Mouse (Mus musculus) right cerebral cortex, adult 2 months (tissue): Measurements from ENCODE around the gene Tmem190.
"Not testable (repeated sequence)": the region's sequence is repeated elsewhere in the genome, so short reads cannot be mapped to it uniquely, and the experiment has no call there.

Experiments used
- DNase-seq, 2 experiments: peaks; one replicate each; pipeline ENCODE4 v3.0.0; 2021 to 2022; ENCODE audit warnings: low spot score in 2 of 2

The Tmem190 gene

DNA sequence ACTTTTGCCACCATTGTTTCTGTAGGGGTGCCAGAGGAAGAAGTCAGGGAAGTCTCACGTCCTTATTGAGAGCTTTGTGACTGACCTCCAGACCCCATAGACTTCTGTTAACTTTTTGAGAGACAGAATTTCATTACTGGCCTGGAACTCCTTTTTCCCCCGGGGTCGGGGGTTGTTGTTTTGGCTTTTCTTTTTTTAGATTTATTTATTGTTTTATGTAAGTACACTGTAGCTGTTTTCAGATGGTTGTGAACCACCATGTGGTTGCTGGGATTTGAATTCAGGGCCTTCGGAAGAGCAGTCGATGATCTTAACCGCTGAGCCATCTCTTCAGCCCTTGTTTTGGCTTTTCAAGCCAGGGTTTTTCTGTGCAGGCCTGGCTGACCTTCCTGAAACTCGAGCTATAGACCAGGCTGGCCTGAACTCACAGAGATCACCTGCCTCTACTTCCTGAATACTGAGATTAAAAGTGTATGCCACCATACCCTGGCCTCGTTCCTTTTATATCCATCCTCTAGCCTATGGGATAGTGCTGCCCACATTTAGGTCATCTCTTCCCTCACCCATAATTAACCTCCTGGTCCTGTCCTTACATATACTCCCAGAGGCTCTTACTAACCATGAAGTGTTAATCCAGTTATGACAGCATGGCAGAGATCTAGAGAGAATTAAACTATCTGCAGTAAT, 30.5 kb downstream of the Tmem190 start:
- no peak for DNase-seq

DNA sequence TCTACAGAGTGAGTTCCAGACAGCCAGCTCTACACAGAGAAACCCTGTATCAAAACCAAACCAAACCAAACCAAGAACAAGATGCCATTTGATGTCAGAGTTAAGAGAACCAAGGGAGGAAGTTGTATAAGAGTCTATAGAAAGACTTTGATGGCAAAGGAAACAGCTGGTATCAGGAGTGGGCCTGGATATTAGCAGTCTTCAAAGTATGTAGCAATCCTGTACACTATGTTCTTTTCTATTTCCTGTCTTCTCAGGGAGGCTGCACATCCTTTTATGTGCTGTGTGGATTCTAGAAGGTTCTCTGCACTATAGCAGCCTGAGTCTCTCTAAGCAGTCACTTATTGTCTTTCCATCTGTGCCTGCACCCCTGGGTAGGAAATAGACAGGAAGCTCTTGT, 33.8 kb downstream of the Tmem190 start:
- DNase-seq: no peak

DNA sequence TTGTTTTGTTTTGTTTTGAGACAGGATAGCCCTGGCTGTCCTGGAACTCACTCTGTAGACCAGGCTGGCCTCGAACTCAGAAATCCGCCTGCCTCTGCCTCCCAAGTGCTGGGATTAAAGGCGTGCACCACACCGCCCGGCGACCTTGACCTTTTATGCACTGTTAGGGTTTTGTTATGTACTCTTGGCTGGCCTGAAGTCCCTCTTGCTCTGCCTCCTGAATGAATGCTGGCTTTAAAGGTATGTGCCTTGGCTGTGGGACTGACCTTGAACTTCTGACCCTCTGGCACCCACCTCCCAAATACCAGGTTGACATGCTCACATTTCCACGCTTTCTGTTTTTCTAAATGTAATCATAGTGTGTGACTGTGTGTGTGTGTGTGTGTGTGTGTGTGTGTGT, 38.2 kb downstream of the Tmem190 start:
- not testable (repeated sequence) for DNase-seq

GRCm38 (mm10) chr7:4821690-4822089, 39.0 kb downstream of the Tmem190 start:
- no peak for DNase-seq

DNA sequence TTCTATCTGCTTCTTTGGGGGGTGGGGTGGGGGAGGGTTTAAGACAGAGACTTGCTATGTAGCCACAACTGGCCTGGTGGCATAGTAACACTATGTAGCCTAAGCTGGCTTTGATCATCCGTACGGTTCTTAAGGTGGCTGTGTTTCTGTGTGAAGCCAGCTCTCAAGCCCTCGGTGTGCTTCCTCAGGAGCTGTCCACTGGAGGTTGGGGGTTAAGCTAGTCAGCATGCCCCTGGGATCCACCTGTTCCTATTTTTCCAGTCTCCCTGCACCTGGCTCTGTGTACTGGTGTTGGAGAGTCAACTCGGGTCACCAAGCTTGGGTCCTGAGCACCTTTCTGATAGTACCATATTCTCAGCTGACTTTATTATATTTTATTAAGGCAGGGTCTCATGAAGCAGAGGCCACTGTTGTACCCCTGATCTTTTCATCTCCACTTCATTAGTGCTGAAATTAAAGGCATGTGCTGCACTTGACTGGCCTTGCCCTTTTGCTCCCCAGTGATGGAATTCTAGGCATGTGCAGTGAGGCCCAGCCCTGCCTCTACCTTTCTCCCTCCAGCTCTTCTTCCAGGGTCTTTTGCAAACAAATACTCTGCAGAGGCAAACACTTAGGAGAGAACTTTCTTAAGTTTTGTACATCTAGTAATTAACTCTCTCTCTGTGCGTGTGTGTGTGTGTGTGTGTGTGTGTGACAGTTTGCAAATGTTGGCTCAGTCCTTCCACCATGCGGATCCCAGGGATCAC, 39.6 kb downstream of the Tmem190 start:
- no peak for DNase-seq

DNA sequence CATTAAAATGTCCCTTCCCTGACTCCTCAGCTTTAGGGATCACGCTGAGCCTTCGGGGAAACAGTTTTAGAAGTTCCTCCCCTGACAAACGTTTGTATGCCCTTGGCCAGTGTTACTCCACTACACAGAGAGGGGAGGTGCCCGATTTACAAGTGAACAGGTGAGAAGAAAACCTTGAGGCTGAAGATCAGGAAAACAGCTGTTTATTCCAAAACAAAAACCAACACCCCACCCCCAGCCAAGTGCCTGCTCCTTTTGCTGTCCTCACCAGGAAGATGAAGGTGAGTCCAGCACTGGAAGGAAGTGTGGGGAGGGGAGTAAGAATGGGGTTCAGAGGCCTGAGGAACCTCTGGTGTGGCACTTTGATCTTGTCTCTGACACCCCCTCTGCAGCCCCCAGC, 42.6 kb downstream of the Tmem190 start:
- DNase-seq: no peak

- no peak for DNase-seq
Observed at GRCm38 (mm10) chr7:4830476-4830875, 47.7 kb downstream of the Tmem190 start.
